Mouse (Mus musculus) liver, embryonic 15.5 days (tissue): Measurements from ENCODE around the gene Tob1. TPM values are rescaled to one million over a fixed set of nuclear protein-coding genes. Genes with fewer than 3 reads are reported as not detected.
A peak's percentile ranks its signal among the peaks of the same experiment; 100 is the strongest.

Source experiments
- ATAC-seq: fragments of 200-750 bp; cut with Nextera tagmentation; 2 replicates; pipeline ENCODE4 v1.8.0; 2017; ENCODE audit warnings: moderate number of reproducible peaks, mild to moderate bottlenecking, moderate library complexity; ENCODE audit not compliant: insufficient read depth
- H3K27ac ChIP-seq: fragments of 300-500 bp; sonication (generic); replicated peaks from 2 replicates; pipeline ENCODE4 v1.5.1; 2015; ENCODE audit warnings: mild to moderate bottlenecking, inconsistent platforms
- H3K27me3 ChIP-seq: fragments of 300-500 bp; sonication (generic); 2 replicates; pipeline ENCODE4 v1.6.1; 2015; ENCODE audit warnings: mild to moderate bottlenecking, inconsistent platforms
- H3K36me3 ChIP-seq: fragments of 300-500 bp; sonication (generic); replicated peaks from 2 replicates; pipeline ENCODE4 v1.6.1; 2015; ENCODE audit warnings: moderate library complexity, mild to moderate bottlenecking, inconsistent platforms
- H3K4me1 ChIP-seq: fragments of 300-500 bp; sonication (generic); replicated peaks from 2 replicates; pipeline ENCODE4 v1.6.1; 2015; ENCODE audit warnings: inconsistent platforms
- H3K4me2 ChIP-seq: fragments of 300-500 bp; sonication (generic); 2 replicates; pipeline ENCODE4 v1.6.1; 2015; ENCODE audit warnings: moderate library complexity, mild to moderate bottlenecking, inconsistent platforms
- H3K4me3 ChIP-seq: fragments of 300-500 bp; sonication (generic); replicated peaks from 2 replicates; pipeline ENCODE4 v1.5.1; 2015; ENCODE audit warnings: mild to moderate bottlenecking, inconsistent platforms
- H3K9ac ChIP-seq: fragments of 300-500 bp; sonication (generic); 2 replicates; pipeline ENCODE4 v1.6.1; 2015; ENCODE audit warnings: moderate library complexity, mild to moderate bottlenecking, inconsistent platforms
- H3K9me3 ChIP-seq: fragments of 300-500 bp; sonication (generic); replicated peaks from 2 replicates; pipeline ENCODE4 v1.6.1; 2016; ENCODE audit warnings: inconsistent platforms
- WGBS: fragments of 180-500 bp; shearing (Covaris S2); methylation state at CpG from one replicate; pipeline ENCODE4 v1.1.7; 2015; ENCODE audit warnings: mixed read lengths; ENCODE audit not compliant: insufficient replicate concordance; 5-methylcytosine and 5-hydroxymethylcytosine counted together
- polyA plus RNA-seq: library from polyadenylated mRNA; unstranded; fragments of >200 nt; fragmentation: Nextera tagmentation; extraction: Ambion mirVana; gene quantifications from 2 replicates; pipeline ENCODE4 v1.2.1, GENCODE M21; 2015

Tob1 gene
- polyA plus RNA-seq, 1 experiment from 2014 or later = 13.0 TPM

DNA sequence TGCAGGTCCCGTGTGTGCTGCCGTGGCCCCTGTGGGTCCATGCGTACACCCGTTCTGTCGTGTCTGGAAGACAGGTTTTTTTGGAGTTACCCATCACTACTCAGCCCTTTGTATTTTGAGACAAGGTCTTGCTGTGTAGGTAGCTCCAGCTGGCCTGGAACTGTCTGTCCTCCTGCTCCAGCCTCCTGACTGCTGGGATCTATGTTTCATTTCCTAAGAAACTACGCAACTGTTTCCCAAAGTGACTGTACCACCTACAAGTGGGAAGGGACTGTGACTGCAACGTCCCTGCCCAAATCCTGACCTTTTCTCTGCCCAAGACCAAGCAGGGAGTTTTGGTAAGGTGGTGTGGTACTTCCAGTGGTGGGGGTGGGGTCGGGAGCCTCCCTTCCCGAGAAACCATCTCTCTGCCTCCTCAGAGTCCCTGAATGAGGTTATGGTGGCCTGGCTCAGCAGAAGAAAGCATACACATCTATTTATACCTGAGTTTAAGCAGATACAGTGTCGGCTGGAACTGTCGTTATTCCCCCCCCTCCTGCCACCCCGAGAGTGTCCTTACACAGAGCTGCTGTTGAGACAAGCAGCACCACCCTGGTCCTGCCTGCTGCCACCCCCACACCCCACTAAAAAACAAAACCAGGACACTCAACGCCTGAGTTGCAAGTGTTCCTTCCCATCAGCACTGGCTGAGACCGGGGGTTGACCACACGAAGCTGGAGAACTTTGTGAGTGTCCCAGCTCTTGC, 33.2 kb upstream of the Tob1 start:
- H3K9ac ChIP-seq = no peak overlapping the region
- WGBS = 64% methylated on average over 15 of the region's 15 CpGs
- H3K4me2 ChIP-seq = no peak overlapping the region
- no peaks in the 10 kb centered on the region for H3K36me3 ChIP-seq
- no peak overlapping the region for H3K4me3 ChIP-seq
- peaks cover 15% of the 10 kb centered on the region for H3K4me1 ChIP-seq
- no peak overlapping the region for H3K27ac ChIP-seq
- no peaks in the 10 kb centered on the region for H3K9me3 ChIP-seq
- ATAC-seq = no peak
- H3K27me3 ChIP-seq = 0 out of 2 replicates have a peak, but pooled peaks cover 4% of the 10 kb centered on the region

DNA sequence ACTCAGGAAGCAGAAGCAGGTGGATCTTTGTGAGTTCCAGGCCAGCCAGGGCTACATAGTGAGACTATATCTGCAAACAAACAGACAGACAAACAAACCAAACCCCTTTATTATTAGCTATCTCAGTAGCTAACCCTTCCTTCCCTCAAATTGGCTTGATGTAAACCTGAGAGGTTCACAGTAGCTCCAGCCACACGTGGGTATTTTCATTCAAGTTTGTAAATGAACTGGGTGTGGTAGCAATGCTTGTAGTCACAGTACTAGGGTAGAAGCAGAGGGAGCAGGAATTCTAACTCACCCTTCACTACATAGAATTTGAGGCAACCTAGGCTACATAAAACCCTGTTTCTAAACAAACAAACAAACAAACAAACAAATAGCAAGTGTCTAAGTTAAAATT, 31.5 kb upstream of the Tob1 start:
- H3K27me3 ChIP-seq = 0 out of 2 replicates have a peak, but pooled peaks cover 4% of the 10 kb centered on the region
- H3K4me2 ChIP-seq = no peak overlapping the region
- no peaks in the 10 kb centered on the region for H3K9me3 ChIP-seq
- no peaks in the 10 kb centered on the region for H3K36me3 ChIP-seq
- no peak overlapping the region for H3K4me3 ChIP-seq
- WGBS = 5% methylated on average over 1 of the region's 1 CpGs
- H3K9ac ChIP-seq = no peak overlapping the region
- no peak for ATAC-seq
- H3K27ac ChIP-seq = no peak overlapping the region
- H3K4me1 ChIP-seq = peaks cover 5% of the 10 kb centered on the region; the same call in 1 of the 2 replicates

DNA sequence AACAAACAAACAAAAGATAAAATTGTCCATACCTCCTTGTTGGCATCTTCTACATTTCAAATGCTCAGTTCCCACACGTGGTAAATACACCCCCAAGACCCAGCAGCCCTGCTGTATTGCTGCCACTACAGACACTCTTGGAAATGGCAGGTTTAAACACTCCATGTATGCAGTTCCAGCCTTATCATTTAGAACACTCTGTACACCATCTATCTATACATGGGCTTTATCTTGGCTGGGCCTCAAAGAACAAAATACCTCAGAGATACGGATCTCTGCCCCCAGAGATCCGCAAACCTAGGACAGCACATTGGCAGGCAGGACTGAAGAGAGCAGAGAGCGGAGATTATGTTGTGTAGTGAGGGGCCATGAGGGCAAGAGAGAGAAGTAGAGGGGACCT, 31.1 kb upstream of the Tob1 start:
- H3K4me2 ChIP-seq = no peak overlapping the region
- H3K27me3 ChIP-seq = 0 out of 2 replicates have a peak, but pooled peaks cover 4% of the 10 kb centered on the region
- H3K36me3 ChIP-seq = no peaks in the 10 kb centered on the region
- H3K4me1 ChIP-seq = peaks cover 5% of the 10 kb centered on the region; the same call in 1 of the 2 replicates
- no peaks in the 10 kb centered on the region for H3K9me3 ChIP-seq
- WGBS = 38% methylated on average over 4 of the region's 4 CpGs
- no peak overlapping the region for H3K27ac ChIP-seq
- H3K9ac ChIP-seq = no peak overlapping the region
- ATAC-seq = no peak
- H3K4me3 ChIP-seq = no peak overlapping the region

DNA sequence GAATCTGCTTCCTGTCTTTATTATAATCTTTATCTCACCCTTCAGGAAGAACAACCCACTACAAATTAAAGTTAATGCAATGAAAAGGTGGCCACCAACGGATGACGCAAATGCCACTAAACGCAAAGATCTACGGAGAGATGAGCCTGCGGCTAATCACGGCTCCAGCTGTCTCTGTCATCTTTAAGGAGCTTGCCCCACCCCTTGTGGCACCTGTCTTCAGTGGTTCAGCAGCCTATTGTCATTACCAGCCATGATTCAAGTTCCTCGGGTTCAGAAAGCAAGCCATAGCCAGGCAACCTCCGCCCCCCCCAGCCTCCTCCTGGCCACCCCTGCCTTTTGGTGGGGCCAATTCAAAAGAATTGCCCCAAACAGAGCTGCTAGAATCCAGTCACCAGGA, 29.6 kb upstream of the Tob1 start:
- no peak overlapping the region for H3K4me3 ChIP-seq
- no peak overlapping the region for H3K9ac ChIP-seq
- no peak overlapping the region for H3K4me2 ChIP-seq
- H3K4me1 ChIP-seq = peaks cover 5% of the 10 kb centered on the region; the same call in 1 of the 2 replicates
- ATAC-seq = no peak
- H3K36me3 ChIP-seq = no peaks in the 10 kb centered on the region
- no peaks in the 10 kb centered on the region for H3K9me3 ChIP-seq
- 76% methylated on average over 8 of the region's 8 CpGs for WGBS
- H3K27me3 ChIP-seq = 0 out of 2 replicates have a peak, but pooled peaks cover 4% of the 10 kb centered on the region
- H3K27ac ChIP-seq = no peak overlapping the region

DNA sequence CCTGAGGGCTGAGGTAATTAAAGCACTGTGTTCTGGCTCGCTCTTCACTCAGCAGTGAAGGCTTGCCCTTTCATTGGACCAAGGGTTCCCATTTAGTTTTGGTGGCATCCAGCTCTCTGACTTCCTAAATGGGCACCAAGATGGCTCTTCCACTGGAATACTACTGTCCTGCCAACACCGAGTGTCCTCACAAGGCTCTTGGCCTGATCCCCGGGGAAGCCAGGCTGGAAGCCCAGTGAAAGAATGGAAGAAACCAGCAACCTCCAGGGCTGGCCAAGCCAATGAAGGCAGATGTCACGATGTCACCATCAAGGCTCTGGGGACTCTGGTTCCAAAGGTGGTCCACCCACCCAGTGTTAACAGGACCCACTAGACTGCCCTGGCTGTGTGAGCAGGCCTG, 28.5 kb upstream of the Tob1 start:
- no peak for ATAC-seq
- H3K36me3 ChIP-seq = no peaks in the 10 kb centered on the region

DNA sequence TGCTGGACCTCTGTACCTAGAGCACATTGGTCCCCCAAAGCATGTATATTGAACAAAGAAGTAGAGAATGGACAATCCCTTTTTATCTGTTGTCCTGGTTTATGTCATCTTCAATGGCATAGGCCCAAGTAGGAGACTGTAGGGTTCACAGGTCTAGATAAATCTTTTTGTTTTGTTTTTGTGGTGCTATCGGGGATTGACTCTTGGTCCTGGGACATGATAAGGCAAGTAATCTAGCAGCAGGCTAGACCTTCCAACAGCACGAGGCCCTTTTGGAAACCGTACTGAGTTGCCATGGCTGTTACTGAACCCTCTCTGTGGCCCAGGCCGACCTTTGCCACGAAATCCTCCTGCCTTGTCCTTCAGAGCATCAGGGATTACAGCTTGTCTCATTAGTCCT, 28.1 kb upstream of the Tob1 start:
- Histone ChIP-seq H3K4me2 (no peak overlapping the region), H3K27me3 (0 out of 2 replicates have a peak, but pooled peaks cover 4% of the 10 kb centered on the region), H3K9ac (no peak overlapping the region), H3K9me3 (no peaks in the 10 kb centered on the region), H3K27ac (no peak overlapping the region), H3K4me3 (no peak overlapping the region), H3K36me3 (no peaks in the 10 kb centered on the region), H3K4me1 (peaks cover 5% of the 10 kb centered on the region; the same call in 1 of the 2 replicates)
- no peak for ATAC-seq
- 43% methylated on average over 5 of the region's 5 CpGs for WGBS

More for the DNA sequence above, 28.5 kb upstream of the Tob1 start:
- Histone ChIP-seq H3K4me3 (no peak overlapping the region), H3K27me3 (0 out of 2 replicates have a peak, but pooled peaks cover 4% of the 10 kb centered on the region), H3K4me1 (peaks cover 5% of the 10 kb centered on the region; the same call in 1 of the 2 replicates), H3K9me3 (no peaks in the 10 kb centered on the region), H3K9ac (no peak overlapping the region), H3K27ac (no peak overlapping the region), H3K4me2 (no peak overlapping the region)
- 70% methylated on average over 4 of the region's 4 CpGs for WGBS

DNA sequence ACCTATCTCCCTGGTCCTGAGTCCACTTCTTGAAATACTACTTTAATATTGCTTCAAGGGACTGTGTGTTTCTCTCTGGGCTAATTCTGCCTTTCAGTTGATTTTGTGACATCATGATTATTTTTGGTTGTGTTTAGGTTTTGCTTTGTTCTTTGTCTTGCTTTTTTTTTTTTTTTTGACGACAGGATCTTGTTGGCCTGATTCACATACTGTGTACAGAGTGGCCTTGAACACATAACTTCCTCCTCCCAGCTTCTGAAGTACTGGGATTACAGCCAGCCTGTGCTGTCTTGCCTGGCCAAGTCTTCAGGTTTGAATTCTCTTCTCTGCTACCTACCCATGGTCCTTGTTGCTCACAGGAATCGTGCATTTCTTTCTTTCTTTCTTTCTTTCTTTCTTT, 27.6 kb upstream of the Tob1 start:
- Histone ChIP-seq H3K36me3 (no peaks in the 10 kb centered on the region), H3K27me3 (0 out of 2 replicates have a peak, but pooled peaks cover 4% of the 10 kb centered on the region), H3K4me2 (no peak overlapping the region), H3K9me3 (no peaks in the 10 kb centered on the region), H3K4me1 (peaks cover 5% of the 10 kb centered on the region; the same call in 1 of the 2 replicates), H3K27ac (no peak overlapping the region), H3K4me3 (no peak overlapping the region), H3K9ac (no peak overlapping the region)
- no peak for ATAC-seq
- WGBS = 42% methylated on average over 2 of the region's 2 CpGs

DNA sequence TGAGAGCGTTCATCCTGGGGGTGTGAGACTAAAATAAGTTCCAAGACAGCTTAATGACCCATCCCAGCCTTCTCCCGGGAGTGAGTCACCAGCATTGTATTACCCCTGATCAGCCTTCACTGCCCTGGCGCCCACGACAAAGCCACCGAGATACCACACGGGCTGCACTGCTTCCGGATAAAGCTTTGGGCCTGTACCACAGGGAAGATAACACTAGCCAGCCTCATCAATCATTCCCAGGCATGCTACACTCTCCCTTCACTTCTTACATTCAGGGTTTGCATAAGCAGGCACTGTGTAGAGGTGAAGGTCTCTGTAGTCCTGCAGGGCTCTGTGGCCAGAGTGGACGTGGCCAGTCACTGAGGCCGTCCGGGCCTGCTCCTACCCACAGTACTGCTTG, 21.7 kb upstream of the Tob1 start:
- WGBS = 28% methylated on average over 10 of the region's 10 CpGs
- H3K36me3 ChIP-seq = no peaks in the 10 kb centered on the region

DNA sequence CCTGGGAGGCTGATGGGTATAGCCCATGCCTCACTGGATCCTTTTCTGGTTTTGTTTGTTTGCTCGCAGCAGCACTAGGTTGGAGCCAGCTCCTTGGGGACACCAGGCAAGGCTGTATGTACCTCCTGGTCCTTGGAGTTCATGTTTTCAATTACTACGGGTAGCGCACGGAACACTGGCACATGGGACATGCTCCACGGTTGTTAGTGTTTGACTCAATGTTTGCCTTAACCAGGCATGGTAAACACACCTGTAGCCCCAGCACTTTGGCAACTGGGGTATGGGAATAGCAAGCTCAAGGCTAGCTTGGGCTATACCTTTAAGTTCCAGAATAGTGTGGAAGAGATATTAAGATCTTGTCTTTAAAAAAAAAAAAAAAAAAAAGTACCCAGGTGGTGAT, 20.6 kb upstream of the Tob1 start:
- ATAC-seq = no peak; the same call in 1 of the 2 replicates
- Histone ChIP-seq H3K9ac (no peak overlapping the region), H3K27me3 (no peaks in the 10 kb centered on the region), H3K4me3 (no peak overlapping the region), H3K4me1 (no peaks in the 10 kb centered on the region; the same call in none of the 2 replicates), H3K27ac (no peak overlapping the region), H3K4me2 (no peak overlapping the region), H3K9me3 (no peaks in the 10 kb centered on the region), H3K36me3 (no peaks in the 10 kb centered on the region)
- WGBS = 75% methylated on average over 5 of the region's 5 CpGs

More for the DNA sequence above, 21.7 kb upstream of the Tob1 start:
- H3K27ac ChIP-seq = no peak overlapping the region
- H3K4me1 ChIP-seq = no peaks in the 10 kb centered on the region; the same call in none of the 2 replicates
- H3K27me3 ChIP-seq = no peaks in the 10 kb centered on the region
- peak; percentile 22; the same call in 1 of the 2 replicates for ATAC-seq
- H3K9me3 ChIP-seq = no peaks in the 10 kb centered on the region
- no peak overlapping the region for H3K4me3 ChIP-seq
- no peak overlapping the region for H3K9ac ChIP-seq
- H3K4me2 ChIP-seq = no peak overlapping the region

DNA sequence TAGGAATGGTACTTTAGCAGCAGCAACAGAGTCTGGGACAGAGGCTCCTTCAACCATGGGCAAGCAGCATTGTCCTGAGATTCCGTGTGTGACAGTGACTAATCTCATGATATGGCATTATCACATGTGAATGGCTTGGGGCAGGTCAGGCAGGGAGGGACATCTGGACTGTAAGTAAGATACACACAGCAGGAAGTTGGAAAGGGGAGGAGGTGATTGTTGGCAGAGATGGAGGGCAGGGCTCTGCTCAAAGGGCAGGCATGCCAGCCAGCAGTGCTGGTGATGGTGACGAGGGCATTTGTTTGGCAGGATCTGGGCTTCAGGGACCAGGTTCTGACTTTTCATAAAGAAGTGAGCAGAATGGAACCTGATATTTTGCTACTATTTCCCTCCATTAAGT, 18.1 kb upstream of the Tob1 start:
- peaks cover 7% of the 10 kb centered on the region for H3K4me1 ChIP-seq
- WGBS = 56% methylated on average over 2 of the region's 2 CpGs
- ATAC-seq = no peak

DNA sequence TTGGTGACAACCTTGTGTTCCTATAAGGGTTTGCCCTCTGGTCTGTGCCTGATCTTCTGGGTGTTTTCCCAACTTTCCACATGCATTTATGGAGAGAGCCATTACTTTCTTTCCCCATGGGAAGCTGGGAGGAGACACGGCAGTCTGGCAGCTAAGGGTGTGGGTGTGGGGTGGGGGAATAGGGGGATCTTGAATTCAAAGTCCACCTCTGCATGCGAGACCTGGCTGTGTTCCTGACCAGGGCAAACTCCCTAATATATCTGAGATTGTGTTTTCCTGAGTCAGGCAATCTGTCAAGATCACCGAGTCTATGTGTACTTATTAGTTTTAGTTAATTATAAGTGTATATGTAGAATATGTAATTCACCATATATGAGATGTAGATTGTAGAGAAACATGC, 14.9 kb upstream of the Tob1 start:
- Histone ChIP-seq H3K4me2 (no peak overlapping the region), H3K36me3 (no peaks in the 10 kb centered on the region), H3K27ac (no peak overlapping the region), H3K4me3 (no peak overlapping the region), H3K9ac (no peak overlapping the region), H3K27me3 (no peaks in the 10 kb centered on the region), H3K9me3 (no peaks in the 10 kb centered on the region), H3K4me1 (peaks cover 37% of the 10 kb centered on the region)
- ATAC-seq = no peak
- WGBS = 53% methylated on average over 3 of the region's 3 CpGs

More for the DNA sequence above, 18.1 kb upstream of the Tob1 start:
- H3K27me3 ChIP-seq = no peaks in the 10 kb centered on the region
- no peak overlapping the region for H3K4me3 ChIP-seq
- H3K27ac ChIP-seq = no peak overlapping the region
- no peak overlapping the region for H3K9ac ChIP-seq
- H3K4me2 ChIP-seq = no peak overlapping the region
- H3K9me3 ChIP-seq = no peaks in the 10 kb centered on the region
- H3K36me3 ChIP-seq = no peaks in the 10 kb centered on the region
